Mouse (Mus musculus): Measurements from ENCODE around the gene Ralgps1.
A peak's percentile ranks its signal among the peaks of the same experiment; 100 is the strongest.

The Ralgps1 gene

GRCm38 (mm10) chr2:33363890-33364289, 7.4 kb downstream of the Ralgps1 start:
- DNase-seq (ENCODE audit: extremely low read depth, insufficient read length, low spot score) = no peak

DNA sequence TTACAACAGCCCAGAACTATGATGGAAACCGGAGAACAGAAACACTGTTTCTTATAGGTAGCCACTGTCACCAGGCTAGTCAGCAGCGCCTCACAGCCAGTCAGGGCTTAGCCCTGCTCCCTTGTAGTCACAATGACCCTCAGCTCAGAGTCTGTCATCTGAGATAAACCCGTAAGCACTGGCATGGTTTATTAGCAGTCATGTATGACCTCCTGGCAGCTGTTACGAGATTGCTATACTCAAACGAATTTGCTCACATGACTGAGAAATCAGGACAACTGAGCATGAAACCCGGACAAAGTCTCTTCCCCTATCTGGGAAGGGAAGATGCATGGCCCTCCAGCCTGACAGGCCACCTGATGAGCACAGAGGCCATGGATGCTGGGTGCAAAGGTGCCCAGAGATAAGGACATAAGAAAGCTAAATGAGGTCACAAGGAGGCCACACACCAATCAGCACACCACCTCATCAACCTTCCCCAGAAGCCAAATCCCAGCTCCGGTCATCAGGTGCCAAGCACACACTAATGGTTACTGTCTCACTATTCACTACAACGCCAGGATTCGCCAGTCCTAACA, 10.1 kb downstream of the Ralgps1 start:
- DNase-seq (ENCODE audit: extremely low read depth, insufficient read length, low spot score) = no peak

DNA sequence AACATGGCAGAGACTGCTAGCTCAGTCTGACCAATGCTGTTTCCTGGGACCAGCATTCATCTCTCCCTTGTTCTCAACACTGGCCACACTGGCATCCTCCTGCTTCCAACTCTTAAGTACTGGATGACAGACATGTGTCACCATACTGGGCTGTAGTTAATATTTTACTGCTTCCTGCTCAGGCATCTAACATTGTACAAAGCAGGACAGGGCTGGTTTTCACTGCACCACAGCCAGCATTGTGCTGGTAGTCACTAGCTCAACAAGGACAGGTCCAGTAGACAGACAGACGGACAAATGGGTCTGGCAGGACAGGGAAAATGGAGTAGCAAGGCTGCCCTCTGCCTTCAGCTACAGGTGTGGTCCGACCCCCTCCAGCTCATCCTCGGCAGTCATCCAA, 10.7 kb downstream of the Ralgps1 start:
- DNase-seq (ENCODE audit: extremely low read depth, insufficient read length, low spot score) = no peak

DNA sequence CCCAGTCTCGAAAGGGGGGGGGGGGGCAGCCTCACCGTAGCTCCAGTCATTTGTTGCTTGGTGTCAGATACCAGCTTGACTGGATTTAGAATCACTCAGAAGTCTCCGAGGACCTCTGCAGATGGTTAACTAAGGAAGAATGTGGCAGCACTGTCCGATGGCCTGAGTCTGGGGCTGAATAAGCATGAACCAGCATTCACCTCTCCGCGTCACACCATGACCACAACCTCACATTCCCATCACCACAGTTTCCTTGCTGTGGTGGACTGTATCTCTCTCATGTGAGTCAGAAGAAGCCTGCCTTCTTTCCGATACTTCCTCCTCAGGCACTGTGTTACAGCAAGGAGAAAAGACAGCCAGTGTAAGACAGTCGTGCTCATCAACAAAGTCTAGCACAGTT, 12.1 kb downstream of the Ralgps1 start:
- peak; percentile 63 for DNase-seq (ENCODE audit: extremely low read depth, insufficient read length, low spot score)

DNA sequence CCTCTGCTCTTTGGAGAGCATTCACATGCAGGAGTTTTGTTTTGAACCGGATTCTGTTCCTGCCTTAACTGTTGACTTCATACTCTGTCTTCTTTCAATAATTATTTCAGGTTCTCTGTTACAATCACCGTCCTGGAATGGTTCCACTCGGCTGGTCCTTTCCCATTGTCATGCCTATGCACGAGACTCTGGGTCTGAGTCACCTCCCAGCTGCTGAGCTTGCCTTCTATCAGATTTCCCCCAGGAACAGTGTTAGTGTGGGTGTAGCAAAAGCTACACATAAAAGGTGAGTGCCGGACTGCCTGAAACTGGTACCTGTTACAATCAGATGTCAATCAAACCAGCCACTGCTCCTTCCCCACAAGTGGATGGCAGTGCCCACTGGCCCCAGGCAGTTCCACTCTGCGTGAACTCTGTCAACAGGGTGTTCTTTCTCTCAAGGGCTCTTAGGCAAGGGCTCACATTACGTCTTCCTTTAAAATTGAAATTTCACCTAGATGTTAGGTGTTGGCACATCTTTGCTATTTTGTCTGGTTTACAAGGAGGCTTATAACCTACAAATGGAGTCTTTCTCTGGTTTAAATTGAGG, 13.9 kb downstream of the Ralgps1 start:
- DNase-seq (ENCODE audit: extremely low read depth, insufficient read length, low spot score) = no peak

GRCm38 (mm10) chr2:33355558-33355957, 15.7 kb downstream of the Ralgps1 start:
- DNase-seq (ENCODE audit: extremely low read depth, insufficient read length, low spot score) = no peak

DNA sequence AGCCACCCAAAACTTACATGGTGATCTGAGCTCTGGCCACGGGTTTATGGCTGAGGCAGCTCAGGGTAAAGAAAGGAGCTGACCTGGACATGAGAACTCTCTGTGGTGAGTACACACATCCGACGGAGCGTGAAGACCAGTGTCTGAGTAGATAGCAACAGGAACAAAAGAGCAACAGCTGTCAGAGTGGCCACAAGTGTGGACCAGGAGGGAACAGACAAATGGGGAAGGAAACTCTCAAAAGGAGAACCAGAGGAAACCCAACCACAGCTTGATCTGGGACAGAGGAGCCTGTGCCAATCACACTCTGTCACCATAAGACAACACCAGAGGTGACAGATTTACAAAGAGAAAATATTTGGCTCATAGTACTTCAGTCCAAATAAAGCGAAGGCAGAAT, 17.9 kb downstream of the Ralgps1 start:
- no peak for DNase-seq (ENCODE audit: extremely low read depth, insufficient read length, low spot score)

- DNase-seq (ENCODE audit: extremely low read depth, insufficient read length, low spot score) = no peak
Measured at GRCm38 (mm10) chr2:33351449-33351848, 19.8 kb downstream of the Ralgps1 start.

- no peak for DNase-seq (ENCODE audit: extremely low read depth, insufficient read length, low spot score)
Measured at GRCm38 (mm10) chr2:33350921-33351320, 20.4 kb downstream of the Ralgps1 start.

- DNase-seq (ENCODE audit: extremely low read depth, insufficient read length, low spot score) = no peak
Measured at GRCm38 (mm10) chr2:33349581-33349980, 21.7 kb downstream of the Ralgps1 start.

- DNase-seq (ENCODE audit: extremely low read depth, insufficient read length, low spot score) = peak; percentile 31
Measured at GRCm38 (mm10) chr2:33349081-33349480, 22.2 kb downstream of the Ralgps1 start.

DNA sequence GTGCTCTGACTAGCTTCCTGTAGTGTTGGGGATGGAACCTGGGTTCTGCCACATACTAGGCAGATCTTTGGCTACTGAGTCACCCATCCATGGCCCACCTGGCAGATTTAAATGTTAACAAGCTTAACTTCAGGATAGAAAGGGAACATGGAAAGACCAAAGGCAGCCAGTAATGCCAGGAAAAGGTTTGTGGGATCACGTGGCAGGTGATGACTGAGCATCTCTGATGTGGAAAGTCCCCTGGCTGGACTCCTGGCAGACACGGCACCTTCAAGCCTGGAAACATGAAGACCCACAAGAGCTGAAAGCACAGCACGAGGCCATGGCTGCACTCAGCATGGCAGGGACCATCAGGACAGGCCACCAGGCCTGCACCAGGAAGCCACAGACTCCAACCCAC, 23.0 kb downstream of the Ralgps1 start:
- DNase-seq (ENCODE audit: extremely low read depth, insufficient read length, low spot score) = peak; percentile 56

DNA sequence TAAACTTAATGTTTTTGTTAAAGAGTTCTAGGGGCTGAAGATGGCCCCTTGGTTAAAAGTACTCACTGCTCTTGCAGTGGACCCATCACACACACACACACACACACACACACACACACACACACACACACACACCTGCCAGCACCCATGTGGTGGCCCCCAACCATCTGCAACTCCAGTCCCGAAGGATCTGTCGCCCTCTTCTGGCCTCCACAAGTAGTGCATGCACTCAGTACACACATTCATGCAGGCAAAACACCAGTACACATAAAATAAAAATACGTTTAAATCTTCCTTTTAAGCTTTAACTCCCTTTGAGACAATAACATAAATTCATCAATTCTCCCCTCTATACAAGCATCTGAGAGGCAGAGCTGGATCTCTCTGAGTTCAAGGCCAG, 23.7 kb downstream of the Ralgps1 start:
- peak; percentile 29 for DNase-seq (ENCODE audit: extremely low read depth, insufficient read length, low spot score)

DNA sequence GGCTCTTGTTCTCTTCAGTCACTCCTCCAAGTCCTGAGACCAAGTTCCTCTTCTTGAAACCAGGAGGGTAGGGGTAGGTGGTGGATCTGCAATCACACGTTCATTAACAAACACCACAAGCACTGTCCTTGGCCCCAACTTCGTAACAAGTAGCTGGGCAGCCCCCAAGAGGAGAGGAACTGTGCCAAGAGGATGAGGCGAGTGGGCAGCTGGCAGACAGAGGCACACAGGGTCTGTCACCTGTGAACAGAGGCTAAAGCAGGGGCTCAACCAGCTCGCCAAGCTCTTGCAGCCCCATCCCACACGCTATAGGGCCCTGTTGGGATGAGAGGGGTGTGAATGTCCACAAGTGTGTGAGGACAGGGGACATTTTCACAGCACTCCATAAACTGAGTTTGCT, 24.5 kb downstream of the Ralgps1 start:
- DNase-seq (ENCODE audit: extremely low read depth, insufficient read length, low spot score) = no peak

DNA sequence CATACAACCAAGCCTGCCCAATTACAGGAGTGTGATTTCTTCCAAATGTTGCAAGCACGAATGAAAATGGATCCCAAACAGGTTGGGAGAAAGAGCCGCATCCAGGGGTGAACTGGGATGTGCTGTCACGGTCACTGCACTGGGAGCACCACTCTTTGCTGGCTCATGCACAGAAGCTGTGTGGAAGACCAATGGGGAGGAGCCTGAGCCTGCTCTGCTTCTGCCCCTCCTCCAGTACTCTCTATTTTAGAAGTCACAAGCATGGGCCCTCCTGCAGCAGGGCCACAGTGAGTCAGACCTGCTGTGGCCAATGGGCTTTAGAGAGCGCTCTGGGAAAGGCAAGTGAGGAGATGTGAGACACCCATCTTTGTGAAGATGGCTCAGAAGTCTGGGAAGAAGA, 25.3 kb downstream of the Ralgps1 start:
- DNase-seq (ENCODE audit: extremely low read depth, insufficient read length, low spot score) = peak; percentile 67

DNA sequence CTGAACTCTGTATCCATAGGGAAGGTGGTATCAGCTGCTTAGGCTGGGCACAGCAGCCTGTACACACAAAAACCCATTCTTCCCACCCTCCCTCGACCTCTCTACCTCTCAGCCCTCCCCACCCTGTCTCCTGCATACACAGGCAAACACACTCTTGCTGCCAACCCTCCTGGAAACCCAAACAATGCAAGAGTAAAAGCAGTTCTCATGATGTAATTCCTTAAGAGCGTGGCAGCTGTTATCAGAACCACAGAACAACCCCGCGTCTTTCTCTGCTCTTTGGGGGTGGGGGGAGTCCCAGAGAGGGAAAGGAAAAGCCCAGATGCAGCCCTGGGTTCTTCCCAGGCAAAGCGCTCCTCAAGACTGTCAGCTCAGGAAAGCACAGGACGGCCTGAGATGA, 25.8 kb downstream of the Ralgps1 start:
- no peak for DNase-seq (ENCODE audit: extremely low read depth, insufficient read length, low spot score)

- no peak for DNase-seq (ENCODE audit: extremely low read depth, insufficient read length, low spot score)
Measured at GRCm38 (mm10) chr2:33343413-33343812, 27.9 kb downstream of the Ralgps1 start.

- DNase-seq (ENCODE audit: extremely low read depth, insufficient read length, low spot score) = no peak
Measured at GRCm38 (mm10) chr2:33342148-33342547, 29.1 kb downstream of the Ralgps1 start.

DNA sequence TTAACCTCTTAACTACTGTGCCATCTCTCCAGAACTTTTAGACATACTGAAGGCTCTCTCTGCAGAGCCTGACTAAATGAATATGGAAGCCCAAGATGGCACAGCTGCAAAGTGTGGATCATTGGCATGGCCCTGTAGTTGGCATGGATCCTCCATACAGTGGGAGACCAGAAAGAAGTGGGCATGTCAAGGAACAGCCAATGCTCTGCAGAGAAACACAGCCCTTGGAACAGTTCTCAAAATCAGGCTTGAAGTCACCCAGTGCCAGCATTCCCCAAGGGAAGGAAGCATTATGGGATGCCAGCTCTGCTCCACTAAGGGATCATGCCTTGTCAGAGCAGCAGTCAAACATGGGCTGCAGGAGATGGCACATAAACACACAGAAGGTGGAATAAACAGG, 35.5 kb downstream of the Ralgps1 start:
- DNase-seq (ENCODE audit: extremely low read depth, insufficient read length, low spot score) = no peak

DNA sequence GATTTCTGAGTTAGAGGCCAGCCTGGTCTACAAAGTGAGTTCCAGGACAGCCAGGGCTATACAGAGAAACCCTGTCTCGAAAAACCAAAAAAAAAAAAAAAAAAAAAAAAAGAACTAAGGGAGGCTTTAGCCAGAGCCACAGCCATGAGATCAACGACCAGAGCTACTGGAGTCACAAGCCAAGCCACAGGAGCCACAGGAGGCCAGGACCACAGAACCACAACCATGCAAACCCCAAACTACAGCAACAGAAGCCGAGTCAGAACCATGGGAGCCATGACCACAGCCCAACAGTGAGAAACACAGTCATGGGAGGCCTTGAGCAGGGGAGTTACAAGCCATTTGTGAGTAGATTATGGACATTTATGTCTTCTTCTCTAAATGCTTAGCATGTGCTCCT, 41.7 kb downstream of the Ralgps1 start:
- DNase-seq (ENCODE audit: extremely low read depth, insufficient read length, low spot score) = peak; percentile 69

GRCm38 (mm10) chr2:33328941-33329340, 42.3 kb downstream of the Ralgps1 start:
- DNase-seq (ENCODE audit: extremely low read depth, insufficient read length, low spot score) = peak; percentile 51

- no peak for DNase-seq (ENCODE audit: extremely low read depth, insufficient read length, low spot score)
Measured at GRCm38 (mm10) chr2:33325359-33325758, 45.9 kb downstream of the Ralgps1 start.
